Mouse (Mus musculus) erythroblast, embryonic 14.5 days (primary cell): Measurements from ENCODE around the gene Megf8.

Source experiments
- GATA1 ChIP-seq: IDR thresholded peaks from 2 replicates; pipeline ENCODE4 v1.6.1; 2012; ENCODE audit warnings: low read length, inconsistent platforms, mixed read lengths
- TAL1 ChIP-seq: IDR thresholded peaks from 3 replicates; pipeline ENCODE4 v1.6.1; 2012; ENCODE audit warnings: low read length, inconsistent platforms, mixed read lengths

DNA sequence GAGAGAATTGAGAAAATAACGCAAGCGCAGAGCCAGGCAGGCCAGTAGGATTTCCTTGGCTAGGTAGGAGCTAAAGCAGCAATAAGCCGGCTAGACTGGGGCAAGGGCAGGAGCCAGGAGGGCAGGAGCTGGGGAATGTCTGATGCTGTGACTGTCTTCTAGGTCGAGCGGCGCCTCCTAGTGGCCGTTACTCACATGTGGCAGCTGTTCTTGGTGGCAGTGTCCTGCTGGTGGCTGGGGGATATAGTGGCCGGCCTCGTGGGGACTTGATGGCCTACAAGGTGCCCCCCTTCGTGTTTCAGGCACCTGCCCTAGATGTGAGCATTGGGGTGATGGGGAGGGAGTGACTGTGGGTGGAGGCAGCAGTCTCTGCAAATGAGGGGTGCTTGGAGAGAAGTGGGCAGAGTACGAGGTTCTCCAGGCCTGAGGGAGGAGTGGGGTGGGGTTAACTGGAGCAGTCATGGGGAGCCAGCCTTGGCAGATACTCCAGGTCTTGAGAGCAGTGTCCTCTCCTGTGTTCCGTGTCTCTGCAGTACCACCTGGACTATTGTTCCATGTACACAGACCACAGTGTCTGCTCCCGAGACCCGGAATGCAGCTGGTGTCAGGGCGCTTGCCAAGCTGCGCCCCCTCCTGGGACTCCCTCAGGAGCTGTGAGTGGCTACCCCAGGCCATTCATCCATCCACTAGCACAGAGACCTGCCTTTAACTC, 16.8 kb downstream of the Megf8 start:
- TF ChIP-seq GATA1 = no peak
- no peak for TF ChIP-seq TAL1
